Mouse (Mus musculus) heart, adult 18-20 months (tissue): ENCODE measurements at regions not wholly inside any gene's neighbourhood (a gene's known extent, or its start where the extent isn't known, plus 50 kb on each side); places are given as distances from the start of the nearest gene placed in this dataset.
A peak's percentile ranks its signal among the peaks of the same experiment; 100 is the strongest.

Experiments
- DNase-seq, 2 experiments: peaks; one replicate each; pipeline ENCODE4 v3.0.0; 2021 to 2022; ENCODE audit warnings: mixed read lengths in 1 of 2

DNA sequence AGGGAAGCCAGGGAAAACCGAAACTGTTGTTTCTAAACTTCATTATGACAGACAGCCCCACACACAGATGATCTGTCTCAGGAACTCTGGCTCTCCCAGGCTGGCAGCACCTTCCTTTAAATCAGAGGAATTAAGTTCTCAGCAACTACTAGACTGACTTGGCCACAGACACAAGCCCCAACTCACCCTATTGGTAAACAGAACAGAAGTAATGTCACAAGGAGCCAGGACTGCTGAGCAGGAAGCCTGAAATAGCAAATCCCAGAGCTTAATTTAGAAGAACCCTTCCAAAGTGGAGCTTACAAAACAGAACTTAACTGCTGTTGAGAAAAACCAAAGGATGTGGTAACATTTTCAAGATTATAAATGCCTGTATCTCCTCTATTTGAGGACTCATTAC, 174.8 kb downstream of the Nfkbiz start:
- peak; percentile 6 to 39 for DNase-seq

DNA sequence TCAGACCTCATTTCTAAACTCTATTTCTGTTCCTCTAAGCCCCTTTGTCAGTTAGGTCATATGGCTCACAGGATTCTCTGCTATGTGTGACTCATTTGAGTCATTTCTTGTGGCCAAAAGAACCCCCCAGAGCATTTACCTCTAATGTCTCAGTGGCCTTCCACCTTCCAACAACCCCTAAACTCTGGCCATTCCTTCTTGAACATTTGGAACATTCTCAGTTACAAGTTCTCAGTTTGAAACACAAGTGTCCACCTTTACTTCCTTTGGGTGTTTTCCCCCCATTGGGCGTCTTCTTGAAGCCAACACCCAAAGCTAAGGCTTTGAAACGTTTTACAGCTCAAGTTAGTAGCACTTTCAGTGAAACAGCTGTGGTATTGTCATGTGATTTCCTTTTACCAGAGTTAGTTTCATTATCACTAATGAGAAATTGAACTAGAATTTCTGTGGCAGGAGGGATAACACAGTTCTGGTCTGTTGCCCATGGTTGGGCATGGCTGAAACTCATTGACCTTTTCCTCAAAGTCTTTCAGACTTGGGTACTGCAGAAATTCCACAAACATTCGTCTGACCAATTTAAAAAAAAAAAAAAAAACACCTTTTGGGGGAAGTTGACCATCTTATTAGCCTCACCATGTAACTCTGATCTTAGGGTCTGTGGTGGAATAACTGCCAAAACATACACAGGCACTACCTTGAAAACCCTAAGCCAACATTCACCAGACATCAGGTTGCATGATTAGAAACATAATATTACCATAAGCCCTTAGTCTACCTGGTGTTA, 201.8 kb downstream of the Nfkbiz start:
- DNase-seq: peak; percentile 21 to 24

DNA sequence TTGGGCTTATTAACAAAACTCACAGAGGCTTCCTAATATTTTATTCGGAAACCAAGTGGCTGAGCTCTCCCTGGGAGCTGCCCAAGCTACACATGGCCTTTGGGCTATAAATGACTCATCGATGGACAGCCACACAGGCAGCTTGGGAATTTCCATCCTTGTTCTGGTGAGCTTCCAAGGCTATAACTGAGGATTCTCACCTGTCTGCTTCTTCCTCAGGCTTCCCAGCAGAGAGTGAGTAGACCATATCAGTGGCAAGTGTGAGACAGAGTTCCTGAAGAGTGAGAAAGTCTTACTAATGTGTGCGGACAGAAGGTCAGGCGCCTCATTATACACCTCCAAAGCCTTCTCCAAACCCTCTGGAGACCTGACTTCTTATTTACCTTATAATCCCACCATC, 202.5 kb downstream of the Nfkbiz start:
- peak in 1 of 2 experiments; percentile 9 for DNase-seq

DNA sequence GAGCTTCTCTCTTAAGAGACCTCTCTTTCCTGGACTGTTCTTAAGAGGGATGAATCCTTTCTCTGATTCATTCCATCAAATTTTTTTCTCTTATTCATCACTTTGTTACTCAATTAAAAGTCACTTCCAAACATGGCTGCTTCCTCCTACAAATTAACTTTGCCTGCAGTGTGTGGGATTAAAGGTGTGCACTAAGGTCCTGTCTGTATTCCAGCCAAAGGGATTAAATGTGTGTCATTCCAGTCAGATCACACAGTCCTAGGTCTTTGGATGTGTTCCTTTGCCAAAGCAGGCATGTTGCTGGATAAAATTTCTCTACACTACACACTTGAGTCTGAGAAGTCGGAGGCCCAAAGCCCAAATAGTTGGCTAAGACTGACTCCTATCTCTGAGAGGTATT, 204.0 kb downstream of the Nfkbiz start:
- no peak for DNase-seq

DNA sequence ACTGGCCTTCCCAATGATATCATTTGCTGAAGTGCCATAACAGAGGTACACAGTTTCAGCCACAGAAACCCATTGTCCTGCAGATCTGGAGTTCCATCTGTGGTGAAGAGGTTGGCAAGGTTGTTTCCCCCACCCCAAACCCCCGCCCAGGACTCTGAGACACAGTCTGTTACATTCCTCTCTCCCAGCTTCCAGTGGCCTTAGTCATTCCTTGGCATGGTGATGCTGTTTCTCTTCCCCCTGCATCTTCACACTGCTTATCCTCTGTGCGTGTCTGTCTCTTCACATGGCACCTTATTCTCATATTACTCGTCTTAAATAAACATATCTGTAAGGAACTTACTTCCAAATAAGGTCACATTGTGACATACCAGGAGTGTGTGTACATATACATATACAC, 206.5 kb downstream of the Nfkbiz start:
- no peak for DNase-seq

DNA sequence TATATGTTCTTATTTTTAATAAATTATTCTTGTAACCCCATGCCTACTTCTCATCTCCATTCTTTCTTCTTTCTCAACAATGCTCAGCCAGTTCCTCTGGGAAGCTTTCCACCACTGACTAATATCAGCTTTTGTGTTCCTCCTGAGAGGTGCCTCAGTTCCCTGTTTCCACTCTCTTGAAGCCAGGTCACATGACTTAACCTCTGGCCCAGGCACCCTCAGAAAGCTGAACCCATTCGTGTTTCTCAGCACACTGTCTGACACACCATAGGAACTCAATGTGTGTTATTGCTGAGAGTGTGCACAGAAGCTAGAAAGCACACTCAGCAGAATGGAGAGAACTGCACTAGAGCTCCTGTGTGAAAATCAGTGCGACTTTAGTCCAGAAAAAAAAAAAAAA, 207.1 kb downstream of the Nfkbiz start:
- no peak for DNase-seq

DNA sequence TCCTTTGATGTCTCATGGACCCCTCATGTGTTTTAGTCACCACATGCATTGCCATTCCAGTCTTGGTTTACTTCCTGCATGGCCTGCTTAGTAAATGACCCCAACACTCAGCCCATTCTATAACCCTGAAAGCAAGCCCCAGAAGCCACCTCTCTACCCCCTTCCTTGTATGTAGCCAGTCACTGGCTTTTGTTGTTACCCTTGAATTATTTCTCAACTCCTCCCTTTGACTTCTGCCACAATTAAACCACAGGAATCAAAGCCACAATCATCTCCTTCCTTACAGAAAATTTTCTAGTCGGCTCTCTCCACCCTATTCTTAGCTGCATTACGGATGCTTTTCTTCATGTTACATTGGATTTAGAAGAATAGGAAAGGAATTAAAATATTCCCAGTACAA, 207.7 kb downstream of the Nfkbiz start:
- no peak for DNase-seq

DNA sequence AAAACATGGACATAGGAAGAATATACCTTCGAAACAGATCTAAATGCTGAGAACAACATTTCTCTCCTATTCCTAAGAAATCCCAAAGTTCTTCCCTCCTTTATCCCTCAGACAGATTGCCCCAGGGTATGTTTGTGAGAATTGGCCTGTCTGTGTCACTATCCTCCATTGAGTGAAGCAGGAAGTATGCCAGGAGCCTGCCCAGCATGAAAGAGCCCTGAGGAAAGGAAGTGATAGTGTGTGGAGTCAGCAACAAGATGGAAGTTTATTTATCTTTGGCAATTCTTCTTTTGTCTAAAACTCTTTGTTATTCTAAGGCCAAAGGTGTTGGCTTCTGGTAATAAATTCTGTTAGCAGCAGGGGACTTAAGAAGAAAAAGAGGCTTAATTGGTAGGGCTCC, 211.2 kb downstream of the Nfkbiz start:
- DNase-seq: no peak

DNA sequence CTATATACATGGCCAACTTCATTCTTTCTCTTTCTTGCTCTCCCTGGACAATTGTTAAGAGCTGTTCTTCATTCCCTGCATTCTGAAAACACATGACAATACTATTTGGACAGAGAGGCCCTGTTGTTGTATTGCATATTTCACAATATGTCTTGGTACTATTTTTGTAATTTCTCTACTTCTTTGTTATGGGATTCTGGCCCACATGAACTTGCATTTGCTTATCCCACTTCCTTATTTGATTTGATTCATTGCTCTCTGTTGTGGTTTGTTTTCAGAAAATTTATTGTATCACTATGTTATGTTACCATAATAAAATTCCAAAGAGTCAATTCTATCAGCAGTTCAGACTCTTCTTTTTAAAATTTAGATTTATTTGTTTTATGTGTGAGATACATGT, 215.3 kb downstream of the Nfkbiz start:
- no peak for DNase-seq

DNA sequence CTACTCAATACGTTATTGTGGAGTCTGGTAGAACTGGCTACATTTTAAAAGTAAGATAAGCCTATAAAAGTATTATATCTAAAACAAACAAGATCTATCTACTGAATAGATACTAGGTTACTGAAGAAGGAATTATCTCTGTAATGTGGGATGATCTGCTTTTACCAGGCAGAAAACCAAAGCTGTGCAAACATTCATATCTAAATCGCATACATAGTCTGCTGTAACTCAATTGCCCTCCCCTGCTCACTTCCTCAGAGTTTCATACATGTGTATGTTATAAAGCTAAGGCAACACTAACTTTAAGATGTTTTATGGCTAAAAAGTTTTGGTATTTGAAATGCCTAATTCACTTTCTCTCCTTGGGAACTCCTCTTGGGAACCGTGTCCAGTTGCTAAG, 219.0 kb downstream of the Nfkbiz start:
- DNase-seq: no peak

DNA sequence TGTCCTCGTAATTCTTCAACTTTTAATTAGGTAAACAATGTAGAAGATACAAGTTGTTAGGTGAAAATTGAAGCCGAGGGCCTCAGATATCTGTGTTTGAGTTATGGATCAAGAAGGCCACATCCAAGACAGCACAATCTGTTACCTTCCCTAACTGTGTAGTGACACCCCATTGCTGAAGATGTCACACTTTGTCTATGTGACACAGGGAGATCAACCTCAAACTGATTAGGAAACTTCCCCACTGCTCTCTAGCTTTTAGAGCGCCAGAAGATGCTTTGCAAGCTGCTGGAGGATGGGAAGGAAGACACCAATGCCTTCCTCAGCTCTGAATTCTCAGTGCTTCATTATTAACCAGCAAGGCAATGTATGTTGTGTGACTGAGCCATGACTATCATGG, 220.7 kb downstream of the Nfkbiz start:
- no peak for DNase-seq

DNA sequence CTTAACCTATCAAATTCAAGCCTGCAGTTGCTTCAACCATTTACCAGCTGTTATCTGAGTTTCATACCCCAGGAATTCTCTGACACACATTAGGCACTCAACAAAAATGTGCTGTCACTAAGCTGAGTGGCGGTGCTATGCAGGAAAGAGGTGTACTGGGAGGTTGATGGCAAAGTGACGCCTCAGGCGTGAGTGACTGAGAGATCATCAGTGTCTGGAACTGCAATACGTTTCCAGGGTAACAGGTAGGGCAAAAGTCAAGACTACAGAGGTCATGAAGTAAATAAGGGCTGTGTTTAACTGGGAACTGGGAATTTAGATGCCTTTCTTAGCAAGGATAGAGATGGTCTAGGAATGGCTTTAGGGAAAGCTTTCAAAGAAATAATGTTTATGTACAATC, 221.2 kb downstream of the Nfkbiz start:
- no peak for DNase-seq

DNA sequence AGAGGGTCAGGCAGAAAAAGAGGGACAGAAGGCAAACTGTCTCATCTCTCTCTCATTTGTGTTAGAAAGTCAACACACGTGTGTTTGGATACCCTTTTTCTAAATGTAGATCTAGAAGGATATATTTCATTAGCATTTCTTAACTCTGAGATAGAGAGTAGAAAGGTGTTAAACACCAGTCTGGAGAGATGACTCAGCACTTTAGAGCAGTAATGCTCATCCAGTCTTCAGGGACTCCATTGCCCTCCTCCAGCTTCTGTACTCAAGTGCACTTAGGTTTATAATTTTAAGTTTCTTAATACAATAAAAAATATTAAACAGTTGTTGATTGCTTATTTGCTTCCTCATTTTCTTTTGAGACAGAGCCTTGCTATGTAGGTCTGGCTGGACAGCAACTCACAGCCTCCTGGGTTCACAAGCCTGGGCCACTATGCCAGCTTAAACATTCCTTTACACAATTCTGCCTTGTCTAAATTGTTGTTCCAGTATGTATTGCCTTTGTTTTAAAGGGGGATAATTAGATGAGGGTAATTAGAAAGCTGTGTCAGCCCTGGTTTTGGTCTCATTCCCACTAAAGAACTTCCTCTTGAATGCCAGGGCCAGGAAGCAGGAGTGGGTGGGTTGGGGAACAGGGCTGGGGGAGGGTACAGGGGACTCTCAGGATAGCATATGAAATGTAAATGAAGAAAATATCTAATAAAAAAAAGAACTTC, 222.1 kb downstream of the Nfkbiz start:
- DNase-seq: no peak

DNA sequence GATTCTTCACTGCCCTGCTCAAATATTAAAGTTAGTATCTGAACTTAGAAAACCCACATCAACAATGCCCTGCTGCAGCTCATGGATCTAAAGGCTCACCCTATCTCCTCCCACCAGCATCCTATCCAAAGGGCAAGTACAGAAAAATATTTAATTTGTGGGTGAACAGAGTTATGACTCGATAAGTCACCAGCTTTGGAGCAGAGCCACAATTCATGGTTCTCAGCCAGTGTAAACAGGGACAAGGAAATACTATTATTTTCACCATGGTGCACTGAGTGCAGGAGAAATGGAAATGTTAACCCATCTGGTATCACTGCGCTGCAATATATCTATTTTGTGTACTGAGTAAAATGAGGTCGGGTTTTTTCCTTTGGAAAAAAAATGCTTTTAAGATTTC, 225.8 kb downstream of the Nfkbiz start:
- peak; percentile 33 to 34 for DNase-seq

DNA sequence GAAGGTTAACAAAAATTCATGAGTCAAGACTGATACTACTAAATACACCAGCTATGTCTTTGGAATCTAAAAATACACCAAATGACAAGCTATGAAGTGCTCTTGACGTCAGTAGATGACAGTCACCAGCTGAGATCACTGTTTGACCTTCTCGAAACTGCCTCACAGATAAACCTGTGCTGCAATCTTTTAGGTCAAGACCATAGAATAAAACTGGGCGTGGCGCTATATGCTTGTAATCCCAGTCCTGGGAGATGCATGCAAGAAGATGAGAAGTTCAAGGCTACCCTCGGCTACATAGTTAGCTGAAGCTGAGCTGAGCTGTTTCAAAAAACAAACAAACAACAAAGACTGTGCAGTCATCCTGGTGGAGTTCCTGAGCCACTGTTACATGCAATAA, 226.7 kb downstream of the Nfkbiz start:
- no peak for DNase-seq

DNA sequence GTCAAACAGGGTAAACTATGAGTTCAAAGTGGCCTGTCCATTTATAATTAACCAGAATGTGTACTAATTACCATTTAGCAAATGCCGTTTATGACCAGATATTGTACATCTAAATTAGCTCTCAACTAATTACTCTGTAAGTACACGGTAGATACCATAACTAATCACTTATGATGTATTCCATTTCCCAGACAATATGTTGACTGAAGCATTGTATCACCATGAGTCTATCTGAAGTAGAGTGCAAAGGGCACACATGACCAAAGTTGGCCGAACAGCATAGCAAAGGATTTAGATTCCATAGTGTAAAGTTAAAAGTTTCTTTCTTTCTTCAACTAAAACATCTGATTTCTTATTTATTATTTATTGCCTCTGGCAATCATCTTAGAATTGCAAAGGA, 227.5 kb downstream of the Nfkbiz start:
- DNase-seq: no peak

DNA sequence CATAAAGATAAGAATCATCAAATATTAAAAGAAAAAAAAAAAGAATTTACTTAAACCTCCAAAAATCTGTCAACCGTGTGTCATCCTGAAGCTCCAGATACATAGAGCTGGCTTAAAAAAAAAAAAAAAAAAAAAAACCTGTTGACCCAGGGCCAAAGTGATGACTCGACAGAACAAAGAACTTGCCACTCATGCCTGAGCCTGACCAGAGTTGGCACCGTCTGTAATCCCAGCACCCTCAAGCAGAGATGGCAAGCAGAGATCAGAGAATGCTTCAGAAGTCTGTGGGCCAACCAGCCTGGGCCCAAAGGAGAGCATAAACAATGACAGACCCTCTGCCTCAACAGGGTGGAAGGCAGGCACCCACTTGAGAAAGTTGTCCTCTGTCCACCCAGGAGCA, 230.3 kb downstream of the Nfkbiz start:
- no peak for DNase-seq

DNA sequence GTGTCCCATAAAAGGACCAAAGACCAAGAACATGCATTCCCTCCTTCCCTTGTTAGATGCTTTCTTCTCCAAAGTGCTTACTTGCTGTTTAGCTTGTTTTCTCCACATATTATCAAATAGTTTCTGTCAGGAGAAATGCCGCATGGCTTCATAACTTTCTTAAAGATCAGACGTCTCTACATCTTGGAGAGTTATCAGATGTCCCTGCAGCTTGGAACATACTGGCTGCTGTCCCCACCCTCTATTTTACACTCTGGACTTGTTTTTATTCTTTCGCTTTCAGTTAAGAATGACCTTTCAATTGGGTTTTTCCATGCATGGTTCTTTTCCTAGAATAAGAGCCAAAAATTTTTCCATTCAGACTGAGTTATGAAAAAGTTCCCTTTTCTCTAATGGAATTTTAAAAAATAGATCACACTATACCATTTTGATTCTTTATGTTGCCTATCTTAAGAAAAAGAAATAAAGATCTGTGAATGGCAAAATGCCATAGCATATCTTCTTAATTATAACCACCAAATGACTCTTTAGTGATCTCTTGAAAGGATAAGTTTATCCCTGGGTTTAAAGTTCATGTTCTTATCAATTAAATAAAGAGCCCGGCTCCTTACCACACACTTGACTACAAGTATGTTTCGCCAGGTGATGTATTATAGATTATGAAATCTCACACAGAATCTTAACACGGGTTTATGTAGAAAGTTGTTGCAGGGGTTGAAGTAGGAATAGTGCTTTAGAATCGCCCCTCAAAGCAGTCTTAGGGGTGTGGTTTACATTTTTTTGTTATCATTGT, 232.1 kb downstream of the Nfkbiz start:
- DNase-seq: peak in 1 of 2 experiments; percentile 17

DNA sequence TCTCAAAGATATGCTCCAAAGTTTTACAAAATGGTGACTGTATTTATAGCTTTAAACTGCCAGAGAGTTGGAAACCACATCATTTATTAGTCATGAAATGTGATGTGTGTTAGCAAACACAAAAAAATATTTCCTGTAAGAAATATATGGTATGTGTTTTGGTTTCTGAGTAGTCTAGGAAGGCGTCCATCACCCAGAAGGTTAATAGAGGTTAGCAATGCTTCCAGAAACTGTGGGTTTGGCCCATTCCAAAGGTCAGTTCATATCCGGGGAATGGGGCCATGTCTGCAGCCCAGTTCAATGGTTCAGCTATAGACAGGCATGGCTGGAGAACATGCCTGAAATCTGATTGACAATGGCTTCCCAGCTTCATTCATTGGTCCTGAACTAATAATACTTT, 235.1 kb downstream of the Nfkbiz start:
- no peak for DNase-seq

DNA sequence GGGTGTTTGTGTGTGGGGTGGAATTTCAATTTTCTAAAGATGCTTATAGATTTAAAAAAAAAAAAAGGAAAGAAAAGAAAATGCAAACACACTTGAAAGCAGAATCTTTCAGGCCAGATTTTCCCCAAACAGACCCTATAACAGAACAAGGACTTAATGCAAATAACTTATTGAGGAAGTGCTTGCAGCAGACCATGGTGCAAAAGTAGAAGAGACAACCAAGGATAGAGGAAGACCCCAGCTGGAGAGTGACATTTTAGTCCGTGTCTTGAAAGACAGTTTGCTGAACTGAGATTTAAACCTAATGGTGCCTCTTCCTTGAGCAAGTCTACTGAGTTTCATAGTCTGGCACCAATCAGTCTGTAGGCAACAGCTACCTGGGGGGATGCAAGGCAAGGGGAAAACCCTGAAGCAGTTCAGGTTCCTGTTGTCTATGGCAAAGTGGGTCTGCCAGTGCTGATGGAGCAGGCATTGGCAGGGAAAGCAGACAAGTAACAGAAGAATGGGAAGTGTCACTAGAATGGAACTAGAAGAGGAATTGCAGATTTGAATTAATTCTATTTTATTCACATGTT, 249.2 kb downstream of the Nfkbiz start:
- no peak for DNase-seq

DNA sequence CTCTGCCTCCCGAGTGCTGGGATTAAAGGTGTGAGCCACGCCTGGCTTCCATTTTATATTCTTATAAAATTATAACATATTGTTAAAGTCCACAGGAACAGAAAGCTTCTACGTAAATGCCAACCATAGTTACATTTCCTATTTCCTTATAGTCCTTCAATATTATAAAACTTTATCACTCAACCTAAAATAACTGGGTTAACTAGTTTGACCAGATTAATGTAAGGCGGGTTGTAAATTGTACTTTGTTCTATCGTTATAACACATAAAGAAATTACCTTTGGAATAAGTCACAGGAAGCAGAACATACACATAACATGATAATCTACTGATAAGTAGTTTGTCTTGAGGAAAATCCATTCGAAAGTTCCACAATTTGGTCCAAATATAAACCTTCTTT, 251.6 kb downstream of the Nfkbiz start:
- DNase-seq: no peak

DNA sequence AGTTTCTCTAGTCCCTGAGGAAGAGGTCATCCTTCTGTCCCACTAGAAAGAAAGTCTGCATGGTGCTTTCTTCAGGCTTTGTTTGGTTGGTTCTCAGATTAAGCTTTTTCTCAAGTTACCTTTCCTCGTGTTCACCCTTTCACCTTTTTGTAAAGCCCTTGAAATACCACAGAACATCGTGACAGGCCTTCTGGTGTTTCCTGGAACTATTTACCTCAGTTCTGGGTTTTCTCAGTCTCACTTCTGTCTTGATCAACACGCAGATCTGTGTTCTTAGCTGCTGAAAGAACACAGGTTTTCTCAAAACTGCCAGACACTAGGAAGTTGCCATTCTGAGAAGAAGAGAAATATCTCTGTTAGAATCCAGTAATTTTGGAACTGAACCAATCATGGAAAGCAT, 255.8 kb downstream of the Nfkbiz start:
- DNase-seq: no peak

DNA sequence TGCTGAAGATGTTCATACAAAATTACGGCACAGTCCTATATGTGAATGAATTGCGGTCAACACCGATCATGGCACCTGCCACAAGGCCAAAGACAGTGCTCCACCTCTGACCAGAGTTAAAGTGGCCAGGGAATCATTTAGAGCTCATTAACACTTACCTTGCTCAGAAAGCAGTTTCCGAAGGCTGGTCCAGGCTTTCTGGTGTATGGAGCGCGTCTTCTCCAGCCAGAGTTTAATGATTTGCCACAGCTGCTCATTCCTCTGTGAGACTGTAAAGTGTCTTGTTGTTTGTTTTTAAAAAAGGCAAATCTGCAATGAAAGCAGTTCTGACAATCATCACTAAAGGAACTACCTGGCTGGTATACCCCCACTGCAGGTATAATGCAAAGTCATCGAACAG, 256.7 kb downstream of the Nfkbiz start:
- DNase-seq: no peak
